ENCODE assay signal across 29 mouse cellular contexts in the genomic region with DNA sequence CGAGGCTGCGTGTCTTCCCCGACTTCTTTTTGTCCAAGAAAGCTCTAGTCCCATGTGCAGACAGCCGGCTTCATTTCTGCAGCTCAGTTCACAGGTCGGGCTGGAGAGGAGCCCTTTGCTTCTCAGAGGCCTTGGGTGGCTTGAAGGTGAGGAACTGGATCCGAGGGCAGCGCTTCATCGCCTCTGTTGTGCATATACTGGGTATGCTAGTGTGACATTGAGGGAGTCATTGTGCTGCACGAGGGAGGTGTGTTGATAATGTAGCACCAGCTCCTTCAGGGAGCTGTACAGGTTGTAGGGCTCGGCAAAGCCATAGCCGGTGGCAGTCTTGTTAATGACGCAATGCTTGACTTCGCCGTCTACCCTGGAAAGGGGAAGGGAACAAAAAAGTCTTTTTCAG.
DNase-seq lines count a peak whose midpoint lies in the region; ATAC-seq lines count a peak whose summit lies in the region.
"Had no signal": no experiment of that assay in that cellular context is flagged by ENCODE, and none has a peak within 500 bp of the region (broad histone marks: within the 10 kb centered on the region; RNA-seq: fewer than 3 reads in every experiment).

No protein-coding gene starts in this region.

- 0 out of 2 replicates have a peak, but pooled peaks have one; percentile 31 for ATAC-seq in erythroblast, adult 5-6 weeks (replicated peaks; ENCODE audit: low FRiP score, poor library complexity, severe bottlenecking)
- 0 out of 2 replicates have a peak, but pooled peaks have one; percentile 42 for ATAC-seq in megakaryocyte progenitor cell, adult 5-6 weeks (replicated peaks; ENCODE audit: poor library complexity)
- ATAC-seq: CD4-positive, CD25-positive, alpha-beta regulatory T cell, adult 4 months; forebrain, embryonic 13.5 days; forebrain, embryonic 16.5 days; hindbrain, postnatal 0 days; inflammation-experienced regulatory T-cells, adult 6 months; intestine, embryonic 16.5 days had no signal

- DNase-seq in heart, adult 11 months, result peak; percentile 82
- DNase-seq in heart, postnatal 10 days, result no peak
- no peak for DNase-seq in ovary, postnatal 10 days (ENCODE audit: low spot score)
- DNase-seq in embryo, embryonic 10 days (ENCODE audit: low spot score), result no peak
- DNase-seq: adrenal gland, adult 8-10 months; adrenal gland, postnatal 36 days; cerebellum, adult 11 months; cerebellum, adult 2 months; cerebellum, adult 9-11 months; cerebellum, postnatal 25 days; embryo, embryonic 11 days; gastrocnemius, postnatal 10 days; gastrocnemius, postnatal 36 days; heart, postnatal 14 days; kidney, adult 18-20 months had no signal

- intact Hi-C loops in heart, postnatal 10 days (cut with DNase I), result no loop called here

- H3K4me3 ChIP-seq in brown adipose tissue, adult 24 weeks (ENCODE audit: insufficient read depth, low read depth, low read length), result no peak overlapping the region
- H3K4me3 ChIP-seq: embryonic facial prominence, embryonic 10.5 days; embryonic facial prominence, embryonic 13.5 days; forebrain, embryonic 13.5 days; heart, embryonic 12.5 days; heart, embryonic 15.5 days; hindbrain, embryonic 13.5 days had no signal

- peak overlapping the region; percentile 8; the same call in 1 of the 2 replicates for H3K27ac ChIP-seq in brown adipose tissue, adult 24 weeks (replicated peaks; ENCODE audit: low read depth, low read length)
- H3K27ac ChIP-seq: embryonic facial prominence, embryonic 10.5 days; embryonic facial prominence, embryonic 13.5 days; forebrain, embryonic 13.5 days; heart, embryonic 15.5 days; hindbrain, embryonic 13.5 days; hindbrain, postnatal 0 days had no signal

- H3K4me1 ChIP-seq in brown adipose tissue, adult 24 weeks (ENCODE audit: control insufficient read depth, insufficient read depth, insufficient read length, low read length), result 0 out of 2 replicates have a peak, but pooled peaks cover 3% of the 10 kb centered on the region
- H3K4me1 ChIP-seq: embryonic facial prominence, embryonic 10.5 days; embryonic facial prominence, embryonic 13.5 days; forebrain, embryonic 13.5 days; heart, embryonic 12.5 days; heart, embryonic 15.5 days; hindbrain, embryonic 13.5 days had no signal
